Mouse (Mus musculus) CH12.LX (cell line): ENCODE measurements around the gene Actn4.

ENCODE experiments used
- CTCF ChIP-seq, 2 experiments: IDR thresholded peaks in 1 of 2; conservative IDR thresholded peaks in 1 of 2; 2 replicates each; pipeline ENCODE4 v1.5.1; 2011 to 2012; ENCODE audit warnings: low read depth in 2 of 2, low read length in 2 of 2, improper control_type of control experiment in 1 of 2, inconsistent platforms in 1 of 2, mild to moderate bottlenecking in 1 of 2, moderate library complexity in 1 of 2
- EP300 ChIP-seq: IDR thresholded peaks from 2 replicates; pipeline ENCODE4 v1.6.1; 2011; ENCODE audit warnings: low read length, improper control_type of control experiment
- ETS1 ChIP-seq: conservative IDR thresholded peaks from 2 replicates; pipeline ENCODE4 v1.6.1; 2012; ENCODE audit warnings: low read depth, mild to moderate bottlenecking, inconsistent platforms, low read length, improper control_type of control experiment, moderate library complexity
- IRF4 ChIP-seq: IDR thresholded peaks from 2 replicates; pipeline ENCODE4 v1.6.1; 2014; ENCODE audit warnings: low read depth, mild to moderate bottlenecking, inconsistent platforms, low read length, improper control_type of control experiment
- MAZ ChIP-seq: IDR thresholded peaks from 2 replicates; pipeline ENCODE4 v1.6.1; 2012; ENCODE audit warnings: low read depth, mild to moderate bottlenecking, inconsistent platforms, low read length, improper control_type of control experiment, moderate library complexity
- POLR2A ChIP-seq: IDR thresholded peaks from 2 replicates; pipeline ENCODE4 v1.6.1; 2011; ENCODE audit warnings: low read depth, mild to moderate bottlenecking, improper control_type of control experiment, low read length
- RCOR1 ChIP-seq: conservative IDR thresholded peaks from 2 replicates; pipeline ENCODE4 v1.6.1; 2012; ENCODE audit warnings: low read depth, mild to moderate bottlenecking, inconsistent platforms, low read length, improper control_type of control experiment
- USF1 ChIP-seq: IDR thresholded peaks from 2 replicates; pipeline ENCODE4 v1.6.1; 2014; ENCODE audit warnings: low read depth, mild to moderate bottlenecking, inconsistent platforms, low read length, improper control_type of control experiment
- ZNF384 ChIP-seq: IDR thresholded peaks from 2 replicates; pipeline ENCODE4 v1.6.1; 2012; ENCODE audit warnings: low read depth, low read length, improper control_type of control experiment, inconsistent platforms

DNA sequence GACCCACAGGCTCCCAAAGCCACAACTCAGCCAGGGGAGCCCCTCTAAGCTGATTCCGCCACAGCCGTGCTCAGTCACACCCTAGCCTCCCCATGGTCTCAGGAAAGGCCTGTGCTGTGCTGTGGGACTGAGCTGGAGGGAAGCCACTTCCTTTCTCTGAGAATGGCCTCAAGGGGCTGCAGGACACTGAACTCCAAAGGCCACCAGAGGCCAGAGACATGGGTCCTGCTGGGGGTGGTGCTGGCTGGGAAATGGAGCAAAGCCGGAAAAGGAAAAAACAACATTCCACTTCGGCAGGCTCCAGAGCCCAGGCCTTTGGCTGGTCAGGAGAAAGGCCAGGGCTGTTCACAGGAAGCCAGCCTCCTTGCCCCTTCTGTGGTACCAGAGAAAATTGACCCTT is 50.5 kb downstream of the Actn4 start:
- TF ChIP-seq ETS1 (no peak), RCOR1 (no peak), MAZ (no peak), POLR2A (no peak), IRF4 (no peak), CTCF (conservative IDR thresholded peaks at IDR 0.05 in 1 of 2, IDR thresholded peaks at IDR 0.05 in 1 of 2; ENCODE audit: low read depth in 2 of 2, low read length in 2 of 2) (no peak), EP300 (no peak), ZNF384 (no peak), USF1 (no peak)
